Mouse (Mus musculus) liver, adult (tissue): Measurements from ENCODE around the gene Zdhhc6.

Source experiments
- GATA4 ChIP-seq: IDR thresholded peaks from 2 replicates; pipeline ENCODE4 v1.6.1; 2014; ENCODE audit warnings: mild to moderate bottlenecking, low read length; ENCODE audit not compliant: insufficient replicate concordance

Zdhhc6 gene

DNA sequence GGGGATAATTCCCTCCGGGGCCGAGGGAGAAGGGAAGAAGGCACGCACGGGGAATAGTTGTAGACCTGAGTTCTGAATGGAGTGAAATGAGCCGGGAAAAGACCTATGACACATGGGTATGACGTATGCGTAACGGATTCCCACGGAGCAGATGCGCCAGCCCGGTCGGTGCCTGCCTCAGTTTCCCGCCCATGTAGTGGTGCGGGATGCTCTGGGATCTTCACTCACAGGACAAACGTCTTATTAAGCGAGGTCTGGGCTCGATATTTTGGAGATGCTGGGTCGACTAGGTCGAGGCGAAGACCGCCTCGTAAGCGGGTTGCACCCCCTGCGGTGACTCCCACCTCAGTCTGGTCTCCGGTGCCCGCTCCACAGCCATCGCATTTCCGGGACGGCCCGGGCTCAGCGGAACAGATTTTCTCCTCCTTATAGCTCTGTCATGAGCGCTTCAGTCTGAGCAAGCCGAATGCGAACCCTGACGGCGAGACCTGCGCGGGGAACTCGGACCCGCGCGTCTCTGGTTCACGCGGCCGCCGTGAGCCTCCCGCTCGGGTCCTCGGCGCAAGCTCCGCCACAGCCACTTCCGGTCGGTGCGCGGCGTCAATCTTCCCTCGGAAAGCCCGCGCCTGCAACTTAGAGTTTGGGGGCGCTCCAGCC is at the start of gene Zdhhc6:
Gene Zdhhc6 (minus strand): TSS at position 581 of the 657 bp plus-strand sequence.
- TF ChIP-seq GATA4: no peak

DNA sequence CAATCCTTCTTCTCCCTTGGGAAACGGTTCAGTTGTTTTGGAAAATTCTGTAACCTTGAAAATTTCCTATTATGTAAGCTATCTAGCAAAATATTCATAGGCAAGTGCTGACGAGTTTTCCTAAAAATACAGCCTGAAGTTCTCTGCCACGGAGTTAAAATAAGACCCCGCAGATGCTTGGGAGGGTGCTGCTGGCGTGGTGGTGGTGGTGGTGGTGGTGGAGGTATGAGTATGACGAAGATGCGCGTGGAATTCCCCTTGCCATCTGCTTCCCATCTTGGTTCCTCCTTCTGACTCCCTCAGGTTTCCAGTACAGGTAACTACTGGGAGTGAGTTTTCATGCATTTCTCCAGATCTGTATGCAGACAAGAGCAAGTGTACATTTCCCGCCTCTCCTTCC is 46.8 kb upstream of the Zdhhc6 start:
- no peak for TF ChIP-seq GATA4

DNA sequence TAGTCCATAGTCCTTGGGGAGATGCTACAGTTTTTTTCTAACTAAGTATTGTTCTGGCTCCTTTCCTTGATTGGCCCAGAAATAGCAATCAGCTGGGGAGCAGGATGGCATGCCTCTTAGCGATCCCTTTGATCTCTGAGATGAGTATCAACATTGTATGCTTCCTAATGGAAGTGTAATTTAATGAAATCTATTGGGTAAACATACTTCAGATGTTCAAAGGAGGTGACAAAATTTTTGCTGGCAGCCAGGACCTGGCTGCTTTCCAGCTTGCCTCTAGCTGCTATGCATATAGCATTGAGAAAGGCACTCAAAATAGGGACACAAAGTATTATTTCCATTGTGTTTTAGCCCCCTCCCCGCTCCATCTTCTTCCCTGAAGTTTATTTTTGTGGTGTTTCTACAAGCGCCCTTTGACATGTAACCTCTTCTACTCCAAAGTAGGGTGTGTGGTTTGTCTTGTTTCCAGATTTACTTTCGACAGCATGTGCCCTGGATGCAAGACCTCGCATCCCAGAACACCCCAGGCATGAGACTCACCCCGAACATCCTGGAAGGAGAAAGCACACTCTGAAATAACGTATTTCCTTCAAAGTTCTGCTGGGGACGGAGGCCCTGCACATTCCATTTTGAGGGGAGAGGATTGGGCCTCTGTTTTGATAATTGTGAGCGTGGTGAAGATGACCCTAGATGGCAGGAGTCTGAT is 35.0 kb upstream of the Zdhhc6 start:
- no peak for TF ChIP-seq GATA4

DNA sequence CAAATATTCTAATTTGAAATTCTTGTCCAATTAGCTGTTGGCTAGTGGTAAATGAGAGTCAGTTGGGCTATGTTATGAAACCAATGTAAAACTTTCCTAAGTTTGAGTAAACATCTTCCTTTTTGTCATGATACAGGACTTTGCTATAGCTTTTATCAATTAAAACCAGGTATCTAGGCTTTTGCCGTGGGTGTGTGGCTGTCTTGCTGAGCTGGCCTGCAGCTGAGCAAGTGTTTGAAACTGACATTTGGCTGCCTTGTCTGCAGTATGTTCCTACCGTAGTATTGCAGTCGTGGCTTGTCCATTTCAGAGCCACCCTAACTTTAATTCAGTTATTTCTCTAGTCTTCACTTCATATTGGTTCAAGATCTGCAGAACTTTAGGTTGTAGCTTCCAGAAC is 32.4 kb upstream of the Zdhhc6 start:
- no peak for TF ChIP-seq GATA4

DNA sequence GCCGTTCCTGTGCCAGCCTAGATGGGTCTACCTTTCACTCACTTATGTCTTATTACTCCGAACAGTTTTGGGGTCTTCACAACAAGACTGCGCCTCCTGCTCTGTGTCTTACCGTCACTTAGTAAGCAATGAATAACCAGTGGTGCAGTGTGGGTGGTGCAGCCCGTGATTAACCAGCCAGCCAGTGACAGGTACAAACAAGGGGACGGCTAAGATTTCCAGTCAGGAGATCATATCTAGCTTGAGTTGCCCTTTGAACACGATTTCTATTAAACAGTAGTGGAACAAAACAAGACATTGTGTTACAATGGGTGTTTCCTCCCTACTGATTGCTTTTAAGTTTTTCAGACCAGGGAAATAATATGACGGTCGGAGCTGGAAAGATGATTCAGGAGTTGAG is 27.4 kb upstream of the Zdhhc6 start:
- TF ChIP-seq GATA4: no peak

DNA sequence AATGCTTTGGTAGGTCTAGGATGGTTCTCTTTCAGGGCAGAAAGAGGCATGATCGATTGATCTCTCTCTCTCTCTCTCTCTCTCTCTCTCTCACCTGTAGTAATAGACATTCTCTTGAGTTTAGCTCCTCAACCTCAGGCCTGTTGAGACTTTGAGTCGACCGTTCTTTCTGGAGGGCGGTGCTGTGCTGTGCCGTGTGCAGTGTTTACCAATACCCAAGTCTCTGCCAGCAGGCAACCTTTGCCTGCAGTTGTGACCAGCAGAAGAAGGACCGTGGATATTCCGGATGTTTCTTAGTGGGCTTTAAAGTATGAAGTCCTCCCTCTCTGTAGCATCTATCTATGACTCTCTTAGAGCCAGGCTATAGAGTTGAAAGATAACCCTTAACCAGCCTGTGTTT is 26.6 kb upstream of the Zdhhc6 start:
- no peak for TF ChIP-seq GATA4

DNA sequence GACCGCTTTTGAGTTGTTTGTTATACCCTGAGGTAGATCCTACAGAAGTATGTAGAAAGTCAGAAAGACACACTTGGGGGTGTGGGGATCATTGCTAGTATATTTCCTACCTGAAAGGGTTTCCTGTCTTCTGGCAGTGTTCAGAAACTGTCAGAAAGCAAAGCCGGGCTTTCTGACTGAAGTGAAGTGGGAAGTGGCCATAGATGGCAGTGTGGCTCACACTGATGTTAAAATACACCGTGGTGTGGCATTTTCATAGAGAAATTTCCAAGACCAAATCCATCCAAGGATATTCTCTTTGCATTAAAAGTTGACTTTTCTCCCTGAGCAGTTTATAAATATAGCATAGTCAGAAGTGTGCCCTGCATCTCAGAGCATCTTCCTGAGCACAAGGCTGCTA is 25.5 kb upstream of the Zdhhc6 start:
- TF ChIP-seq GATA4: no peak

DNA sequence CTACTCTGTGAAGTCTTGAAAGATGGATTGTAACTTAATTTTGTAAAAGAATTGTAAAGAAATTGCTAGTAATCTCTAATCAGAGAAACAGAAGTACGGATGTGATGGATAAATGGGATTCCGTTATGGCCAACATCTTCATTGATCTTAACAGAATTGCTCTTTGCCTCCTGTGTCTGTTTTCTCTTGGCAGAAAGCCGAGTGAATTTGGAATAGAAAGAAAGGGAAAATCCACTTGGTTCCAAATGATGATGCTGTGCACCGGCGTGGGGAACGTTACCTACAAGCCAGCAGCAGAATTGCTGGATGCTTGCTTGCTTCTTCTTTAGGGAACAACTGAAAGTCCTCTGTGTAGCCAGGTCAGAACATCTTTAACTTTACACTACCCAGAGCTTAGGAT is 24.7 kb upstream of the Zdhhc6 start:
- no peak for TF ChIP-seq GATA4

DNA sequence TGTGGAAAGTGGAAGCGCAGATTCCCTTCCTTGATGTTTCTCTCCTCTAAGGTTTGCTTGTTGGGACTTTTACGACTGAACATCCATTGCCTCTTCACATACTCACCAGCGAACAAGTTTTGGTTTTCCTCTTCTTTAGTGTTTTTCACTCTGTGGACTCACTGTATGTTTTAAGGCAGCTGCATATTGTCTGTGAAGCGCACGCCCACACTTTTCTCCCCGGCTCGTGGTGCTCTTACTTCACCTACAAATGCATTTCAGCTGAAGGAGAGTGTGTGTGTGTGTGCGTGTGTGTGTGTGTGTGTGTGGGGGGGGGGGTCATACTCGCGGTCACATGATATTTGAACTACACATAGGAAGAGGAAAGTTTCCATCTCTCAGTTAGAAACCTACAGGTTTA is 21.8 kb upstream of the Zdhhc6 start:
- no peak for TF ChIP-seq GATA4

DNA sequence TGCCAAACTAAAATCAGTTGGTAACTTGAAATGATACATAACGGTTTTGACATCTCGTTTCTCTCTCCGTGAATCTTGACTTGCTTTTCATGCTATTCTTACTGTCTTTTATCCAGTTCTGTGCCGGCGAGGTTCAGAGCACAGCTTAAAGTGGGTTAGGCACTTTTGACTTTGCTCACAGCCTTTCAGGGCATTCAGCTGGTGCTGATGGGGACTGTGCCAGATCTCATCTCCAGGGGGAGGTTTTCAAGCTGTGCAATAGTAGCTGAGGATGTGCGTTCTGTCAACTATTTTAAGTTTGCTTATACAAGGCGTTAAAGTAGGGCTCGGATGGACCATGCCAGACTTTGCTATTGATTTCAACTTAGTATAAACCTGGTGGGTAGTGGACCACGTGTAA is 21.2 kb upstream of the Zdhhc6 start:
- no peak for TF ChIP-seq GATA4

DNA sequence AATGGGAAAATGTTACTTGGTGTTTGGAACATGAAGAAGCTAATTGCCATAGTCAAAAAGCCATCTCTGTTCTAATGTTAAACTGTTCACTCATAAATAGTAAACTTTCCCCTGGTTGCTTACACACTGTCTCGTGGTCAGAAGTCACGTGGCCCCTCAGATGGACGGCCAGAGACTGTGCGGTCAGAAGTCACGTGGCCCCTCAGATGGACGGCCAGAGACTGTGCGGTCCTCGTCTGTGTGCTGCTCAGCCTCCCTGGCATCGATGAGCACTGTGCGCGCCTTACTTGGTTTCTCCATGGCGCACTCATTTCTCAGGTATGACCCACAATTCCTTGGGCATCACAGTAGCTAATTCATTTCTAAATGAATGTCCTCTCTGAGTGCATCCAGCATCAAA is 20.6 kb upstream of the Zdhhc6 start:
- no peak for TF ChIP-seq GATA4

DNA sequence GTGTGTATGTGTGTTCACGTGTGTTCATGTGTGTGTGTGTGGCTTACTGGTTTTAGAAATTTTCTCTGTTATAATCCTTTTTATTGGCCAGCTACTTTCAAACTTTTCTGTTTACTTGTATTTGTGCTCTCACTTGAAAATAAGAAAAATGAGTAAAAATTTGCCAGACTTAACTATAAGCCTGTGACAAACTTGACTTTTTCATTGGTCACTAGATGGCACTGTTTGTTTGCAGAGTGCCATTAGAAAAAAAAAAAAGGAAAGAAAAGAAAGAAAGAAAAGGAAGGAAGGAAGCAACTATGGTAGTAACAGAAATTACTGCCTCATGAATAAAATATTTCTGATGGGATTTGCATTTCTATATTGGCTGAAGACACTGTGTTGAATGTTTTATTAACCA is 20.0 kb upstream of the Zdhhc6 start:
- TF ChIP-seq GATA4: no peak

DNA sequence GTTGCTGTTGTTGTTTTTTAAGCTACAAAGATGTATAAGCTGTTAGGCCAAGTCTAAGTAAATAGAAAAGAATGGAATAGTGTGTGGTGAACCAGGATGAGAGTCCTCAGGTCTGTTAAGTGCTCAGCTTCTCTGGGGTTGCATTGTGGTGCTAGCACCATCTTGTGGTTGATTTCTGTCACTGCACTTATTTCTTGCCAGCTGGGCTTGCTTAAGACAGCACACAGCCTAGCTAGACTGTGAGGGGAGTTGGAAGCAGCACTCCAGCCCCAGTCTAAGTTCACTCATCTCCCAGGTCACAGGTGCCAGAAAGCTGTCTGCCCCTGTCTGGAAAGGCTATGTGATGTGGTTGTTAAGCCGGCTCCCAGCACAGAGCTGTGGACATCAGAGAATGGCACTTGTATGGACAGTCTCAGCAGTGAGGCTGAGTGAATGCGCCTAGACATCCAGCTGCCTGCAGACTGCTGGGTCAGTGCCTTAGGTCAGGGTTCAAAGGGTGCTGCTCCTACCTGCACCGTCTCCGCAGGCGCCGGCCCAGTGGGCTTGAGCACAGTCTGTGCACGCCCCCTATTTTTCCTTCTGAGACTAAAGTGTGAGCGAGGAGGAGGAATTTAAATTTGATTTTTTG is 16.9 kb upstream of the Zdhhc6 start:
- no peak for TF ChIP-seq GATA4

DNA sequence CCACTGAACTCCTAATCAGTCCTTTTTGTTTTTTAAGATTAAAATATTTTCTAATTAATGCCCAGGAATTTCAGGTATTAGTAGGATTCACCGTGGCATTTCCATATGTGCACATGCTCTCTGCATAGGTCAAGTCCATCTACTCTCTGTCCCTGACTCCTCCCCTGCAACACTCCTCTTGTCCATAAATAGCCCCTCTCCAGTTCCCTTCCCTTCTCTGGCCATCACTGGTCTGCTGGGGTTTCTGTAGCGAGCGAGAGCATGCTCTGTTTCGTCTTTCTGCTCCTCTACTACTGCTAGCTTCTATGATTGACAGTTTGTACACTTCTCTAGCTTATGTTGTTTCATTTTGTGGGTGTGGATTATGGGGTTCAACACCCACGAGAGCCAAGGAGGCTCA is 15.9 kb upstream of the Zdhhc6 start:
- TF ChIP-seq GATA4: no peak

DNA sequence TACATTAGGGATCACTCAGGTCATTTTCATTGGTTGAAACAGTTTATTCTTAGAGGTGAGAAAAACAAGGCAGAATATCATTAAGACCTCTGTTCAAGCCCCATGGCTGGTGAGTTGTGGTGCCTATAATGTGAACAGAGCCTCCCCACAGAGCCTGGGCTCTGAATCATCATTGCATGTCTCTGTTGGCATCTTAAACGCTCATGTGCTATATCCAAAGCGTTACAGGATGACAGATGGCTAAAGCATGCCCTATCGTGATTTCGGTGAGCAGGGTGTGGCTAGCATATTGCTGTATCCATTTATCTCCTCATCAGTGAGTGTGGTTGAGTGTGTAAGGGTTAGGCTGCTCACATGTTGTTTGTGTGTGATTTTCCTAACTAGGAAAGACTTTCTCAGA is 11.7 kb upstream of the Zdhhc6 start:
- TF ChIP-seq GATA4: no peak

DNA sequence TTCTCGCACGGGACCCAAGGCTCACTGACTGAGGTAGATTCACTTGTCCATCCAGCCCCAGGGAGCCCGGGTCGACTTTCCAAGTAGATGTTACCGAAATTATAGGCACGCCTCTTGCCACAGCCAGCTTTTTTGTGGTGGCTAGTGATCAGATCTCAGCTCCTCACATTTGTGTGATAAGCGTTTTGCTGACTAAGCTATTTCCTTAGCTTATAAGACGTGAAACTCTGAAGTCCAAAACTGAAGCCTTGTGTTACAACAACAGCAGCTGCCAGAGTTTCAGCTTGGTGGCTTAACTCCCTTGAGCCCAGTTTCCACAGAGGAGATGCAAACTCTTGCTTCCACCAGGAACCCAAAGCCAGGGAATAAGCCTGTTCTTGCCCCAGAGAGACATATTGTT is 6.8 kb upstream of the Zdhhc6 start:
- TF ChIP-seq GATA4: no peak

DNA sequence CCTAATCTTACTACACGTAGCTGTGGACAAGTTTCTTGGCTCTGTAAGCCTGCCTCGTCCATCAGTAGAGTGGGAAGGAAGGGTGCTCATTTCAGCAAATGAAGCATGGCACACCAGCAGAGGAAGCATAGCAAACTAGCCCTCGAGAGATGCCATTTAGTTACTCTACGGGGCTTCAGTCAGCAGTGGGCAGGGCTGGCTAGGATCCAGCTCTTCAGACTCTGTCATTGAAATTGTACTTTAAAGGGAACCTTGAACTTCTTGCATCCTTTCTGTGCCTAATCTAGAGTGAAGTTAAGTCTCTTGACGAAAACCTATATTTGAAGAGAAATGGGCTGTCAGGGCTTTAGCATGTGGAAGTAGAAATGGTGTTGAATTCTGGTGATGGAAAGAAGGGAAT is 3.7 kb upstream of the Zdhhc6 start:
- TF ChIP-seq GATA4: no peak

DNA sequence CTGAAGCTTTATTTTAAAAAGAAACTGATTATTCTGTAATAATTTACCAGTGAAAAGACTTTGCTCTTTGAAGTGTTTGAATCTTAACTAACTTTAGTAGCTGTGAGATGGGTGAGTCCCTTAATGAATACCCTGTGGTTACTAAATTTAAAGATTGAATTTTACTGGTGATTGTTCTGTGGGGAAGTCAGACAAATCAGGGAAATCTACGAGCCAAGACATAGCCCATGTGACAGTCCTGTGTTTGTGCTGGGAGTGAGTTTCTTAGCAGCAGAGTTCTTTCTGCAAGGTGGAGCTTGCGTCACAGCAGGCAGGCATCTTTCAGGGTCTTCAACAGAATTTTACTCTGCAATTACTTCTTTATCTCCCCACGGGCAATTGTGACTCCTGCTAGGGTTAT is 3.2 kb upstream of the Zdhhc6 start:
- no peak for TF ChIP-seq GATA4
